Mouse (Mus musculus) heart, embryonic 12.5 days (tissue): ENCODE data around the gene Ascc3. TPM values are rescaled to one million over a fixed set of nuclear protein-coding genes. Genes with fewer than 3 reads are reported as not detected.

Source experiments
- ATAC-seq: fragments of 200-750 bp; cut with Nextera tagmentation; 2 replicates; pipeline ENCODE4 v1.8.0; 2017; ENCODE audit warnings: moderate TSS enrichment, moderate library complexity; ENCODE audit not compliant: insufficient number of reproducible peaks, low FRiP score
- H3K27ac ChIP-seq: fragments of 300-500 bp; sonication (generic); 2 replicates; pipeline ENCODE4 v1.5.1; 2016; ENCODE audit warnings: mild to moderate bottlenecking, moderate library complexity; ENCODE audit not compliant: poor library complexity, severe bottlenecking
- H3K27me3 ChIP-seq: fragments of 300-500 bp; sonication (generic); replicated peaks from 2 replicates; pipeline ENCODE4 v1.6.1; 2016; ENCODE audit warnings: mild to moderate bottlenecking, moderate library complexity
- H3K36me3 ChIP-seq: fragments of 300-500 bp; sonication (generic); 2 replicates; pipeline ENCODE4 v1.6.1; 2016; ENCODE audit warnings: mild to moderate bottlenecking, moderate library complexity
- H3K4me1 ChIP-seq: fragments of 300-500 bp; sonication (generic); replicated peaks from 2 replicates; pipeline ENCODE4 v1.6.1; 2016; ENCODE audit warnings: mild to moderate bottlenecking
- H3K4me2 ChIP-seq: fragments of 300-500 bp; sonication (generic); 2 replicates; pipeline ENCODE4 v1.6.1; 2016; ENCODE audit warnings: mild to moderate bottlenecking, moderate library complexity
- H3K4me3 ChIP-seq: fragments of 300-500 bp; sonication (generic); 2 replicates; pipeline ENCODE4 v1.5.1; 2016; ENCODE audit warnings: mild to moderate bottlenecking
- H3K9ac ChIP-seq: fragments of 300-500 bp; sonication (generic); 2 replicates; pipeline ENCODE4 v1.6.1; 2016; ENCODE audit warnings: mild to moderate bottlenecking, moderate library complexity
- H3K9me3 ChIP-seq: fragments of 300-500 bp; sonication (generic); replicated peaks from 2 replicates; pipeline ENCODE4 v1.6.1; 2016; ENCODE audit warnings: mild to moderate bottlenecking, moderate library complexity
- WGBS: fragments of 180-500 bp; shearing (Covaris S2); methylation state at CpG from one replicate; pipeline ENCODE4 v1.1.7; 2016; 5-methylcytosine and 5-hydroxymethylcytosine counted together
- polyA plus RNA-seq: library from polyadenylated mRNA; unstranded; fragments of >200 nt; fragmentation: Nextera tagmentation; extraction: Ambion mirVana; gene quantifications from 2 replicates; pipeline ENCODE4 v1.2.1, GENCODE M21; 2016

The Ascc3 gene
- polyA plus RNA-seq, 1 experiment from 2014 or later = 23.1 TPM

GRCm38 (mm10) chr10:50657352-50657751 lies 64.9 kb downstream of the Ascc3 start:
- ATAC-seq = no peak
- H3K27me3 ChIP-seq = no peaks in the 10 kb centered on the region
- no peak overlapping the region for H3K4me2 ChIP-seq
- 42% methylated on average over 1 of the region's 1 CpGs for WGBS
- H3K27ac ChIP-seq = no peak overlapping the region
- no peak overlapping the region for H3K9ac ChIP-seq
- H3K36me3 ChIP-seq = peaks cover 14% of the 10 kb centered on the region
- H3K9me3 ChIP-seq = no peaks in the 10 kb centered on the region
- H3K4me3 ChIP-seq = no peak overlapping the region
- no peaks in the 10 kb centered on the region for H3K4me1 ChIP-seq

- H3K27me3 ChIP-seq = no peaks in the 10 kb centered on the region
- 79% methylated on average over 5 of the region's 5 CpGs for WGBS
- no peaks in the 10 kb centered on the region for H3K36me3 ChIP-seq
- no peak overlapping the region for H3K9ac ChIP-seq
- no peak overlapping the region for H3K27ac ChIP-seq
- H3K4me1 ChIP-seq = peaks cover 5% of the 10 kb centered on the region
- ATAC-seq = no peak
- no peak overlapping the region for H3K4me3 ChIP-seq
- no peak overlapping the region for H3K4me2 ChIP-seq
- no peaks in the 10 kb centered on the region for H3K9me3 ChIP-seq
These were observed 79.0 kb downstream of the Ascc3 start for GRCm38 (mm10) chr10:50671517-50671916.

- H3K27ac ChIP-seq = no peak overlapping the region
- no peak overlapping the region for H3K4me3 ChIP-seq
- no peaks in the 10 kb centered on the region for H3K4me1 ChIP-seq
- peaks cover 8% of the 10 kb centered on the region; the same call in 1 of the 2 replicates for H3K36me3 ChIP-seq
- H3K9me3 ChIP-seq = no peaks in the 10 kb centered on the region
- H3K4me2 ChIP-seq = no peak overlapping the region
- H3K27me3 ChIP-seq = no peaks in the 10 kb centered on the region
- H3K9ac ChIP-seq = no peak overlapping the region
- no peak for ATAC-seq
These were observed 97.9 kb downstream of the Ascc3 start for GRCm38 (mm10) chr10:50690324-50690723.

- H3K4me3 ChIP-seq = no peak overlapping the region
- no peak overlapping the region for H3K4me2 ChIP-seq
- peaks cover 3% of the 10 kb centered on the region; the same call in 1 of the 2 replicates for H3K4me1 ChIP-seq
- no peak for ATAC-seq
- peaks cover 8% of the 10 kb centered on the region for H3K36me3 ChIP-seq
- no peaks in the 10 kb centered on the region for H3K9me3 ChIP-seq
- 60% methylated on average over 4 of the region's 4 CpGs for WGBS
- H3K27me3 ChIP-seq = no peaks in the 10 kb centered on the region
- no peak overlapping the region for H3K9ac ChIP-seq
- H3K27ac ChIP-seq = no peak overlapping the region
These were observed 106.5 kb downstream of the Ascc3 start for GRCm38 (mm10) chr10:50698836-50699433.

GRCm38 (mm10) chr10:50701736-50702135 lies 109.3 kb downstream of the Ascc3 start:
- no peaks in the 10 kb centered on the region for H3K27me3 ChIP-seq

GRCm38 (mm10) chr10:50702361-50702760 lies 109.9 kb downstream of the Ascc3 start:
- no peak overlapping the region for H3K4me3 ChIP-seq
- 48% methylated on average over 3 of the region's 3 CpGs for WGBS
- H3K9ac ChIP-seq = no peak overlapping the region
- no peak for ATAC-seq
- no peaks in the 10 kb centered on the region for H3K27me3 ChIP-seq
- H3K4me2 ChIP-seq = no peak overlapping the region
- peaks cover 8% of the 10 kb centered on the region for H3K36me3 ChIP-seq
- H3K27ac ChIP-seq = no peak overlapping the region
- no peaks in the 10 kb centered on the region for H3K9me3 ChIP-seq
- peaks cover 3% of the 10 kb centered on the region; the same call in 1 of the 2 replicates for H3K4me1 ChIP-seq

More at GRCm38 (mm10) chr10:50701736-50702135, 109.3 kb downstream of the Ascc3 start:
- peaks cover 3% of the 10 kb centered on the region; the same call in 1 of the 2 replicates for H3K4me1 ChIP-seq
- H3K9me3 ChIP-seq = no peaks in the 10 kb centered on the region
- no peak overlapping the region for H3K27ac ChIP-seq
- H3K4me2 ChIP-seq = no peak overlapping the region
- H3K9ac ChIP-seq = no peak overlapping the region
- H3K36me3 ChIP-seq = peaks cover 8% of the 10 kb centered on the region
- no peak for ATAC-seq
- 52% methylated on average over 2 of the region's 2 CpGs for WGBS
- H3K4me3 ChIP-seq = no peak overlapping the region

- Histone ChIP-seq H3K27me3 (no peaks in the 10 kb centered on the region), H3K4me3 (no peak overlapping the region), H3K27ac (no peak overlapping the region), H3K9ac (no peak overlapping the region), H3K36me3 (peaks cover 11% of the 10 kb centered on the region), H3K4me1 (peaks cover 3% of the 10 kb centered on the region; the same call in 1 of the 2 replicates), H3K4me2 (no peak overlapping the region), H3K9me3 (no peaks in the 10 kb centered on the region)
- WGBS = 31% methylated on average over 6 of the region's 6 CpGs
- ATAC-seq = no peak
These were observed 111.7 kb downstream of the Ascc3 start for GRCm38 (mm10) chr10:50704202-50704601.

- Histone ChIP-seq H3K4me1 (peaks cover 3% of the 10 kb centered on the region; the same call in 1 of the 2 replicates), H3K9ac (no peak overlapping the region), H3K4me3 (no peak overlapping the region), H3K27me3 (no peaks in the 10 kb centered on the region), H3K27ac (no peak overlapping the region), H3K36me3 (peaks cover 11% of the 10 kb centered on the region), H3K4me2 (no peak overlapping the region), H3K9me3 (no peaks in the 10 kb centered on the region)
- 82% methylated on average over 3 of the region's 3 CpGs for WGBS
- no peak for ATAC-seq
These were observed 112.4 kb downstream of the Ascc3 start for GRCm38 (mm10) chr10:50704898-50705297.

GRCm38 (mm10) chr10:50711286-50711685 lies 118.8 kb downstream of the Ascc3 start:
- Histone ChIP-seq H3K4me3 (no peak overlapping the region), H3K4me1 (no peaks in the 10 kb centered on the region), H3K36me3 (peaks cover 12% of the 10 kb centered on the region), H3K27ac (no peak overlapping the region), H3K9me3 (no peaks in the 10 kb centered on the region), H3K27me3 (no peaks in the 10 kb centered on the region), H3K4me2 (no peak overlapping the region), H3K9ac (no peak overlapping the region)
- ATAC-seq = no peak
- 86% methylated on average over 3 of the region's 3 CpGs for WGBS

GRCm38 (mm10) chr10:50711765-50712164 lies 119.3 kb downstream of the Ascc3 start:
- WGBS = 92% methylated on average over 1 of the region's 1 CpGs
- Histone ChIP-seq H3K36me3 (peaks cover 12% of the 10 kb centered on the region), H3K4me2 (no peak overlapping the region), H3K9ac (no peak overlapping the region), H3K4me3 (no peak overlapping the region), H3K9me3 (no peaks in the 10 kb centered on the region), H3K27ac (no peak overlapping the region), H3K4me1 (no peaks in the 10 kb centered on the region), H3K27me3 (no peaks in the 10 kb centered on the region)
- no peak for ATAC-seq

- H3K27me3 ChIP-seq = no peaks in the 10 kb centered on the region
- peaks cover 11% of the 10 kb centered on the region for H3K36me3 ChIP-seq
- no peak overlapping the region for H3K27ac ChIP-seq
- H3K9me3 ChIP-seq = no peaks in the 10 kb centered on the region
- H3K4me1 ChIP-seq = no peaks in the 10 kb centered on the region
- no peak overlapping the region for H3K4me2 ChIP-seq
- no peak overlapping the region for H3K4me3 ChIP-seq
- ATAC-seq = no peak
- no peak overlapping the region for H3K9ac ChIP-seq
These were observed 141.0 kb downstream of the Ascc3 start for GRCm38 (mm10) chr10:50733459-50733858.

- Histone ChIP-seq H3K27me3 (no peaks in the 10 kb centered on the region), H3K27ac (no peak overlapping the region), H3K4me2 (no peak overlapping the region), H3K36me3 (peaks cover 3% of the 10 kb centered on the region; the same call in 1 of the 2 replicates), H3K4me3 (no peak overlapping the region), H3K4me1 (no peaks in the 10 kb centered on the region), H3K9me3 (no peaks in the 10 kb centered on the region), H3K9ac (no peak overlapping the region)
- no peak for ATAC-seq
- WGBS = 90% methylated on average over 2 of the region's 2 CpGs
These were observed 169.6 kb downstream of the Ascc3 start for GRCm38 (mm10) chr10:50762069-50762468.
